Mouse (Mus musculus) fibroblast of lung, adult 2 months (primary cell): ENCODE measurements around the gene Trim56.

Source experiments
- DNase-seq: peaks from one replicate; pipeline ENCODE4 v3.0.0-alpha.2; 2011; ENCODE audit warnings: low read depth

The Trim56 gene

DNA sequence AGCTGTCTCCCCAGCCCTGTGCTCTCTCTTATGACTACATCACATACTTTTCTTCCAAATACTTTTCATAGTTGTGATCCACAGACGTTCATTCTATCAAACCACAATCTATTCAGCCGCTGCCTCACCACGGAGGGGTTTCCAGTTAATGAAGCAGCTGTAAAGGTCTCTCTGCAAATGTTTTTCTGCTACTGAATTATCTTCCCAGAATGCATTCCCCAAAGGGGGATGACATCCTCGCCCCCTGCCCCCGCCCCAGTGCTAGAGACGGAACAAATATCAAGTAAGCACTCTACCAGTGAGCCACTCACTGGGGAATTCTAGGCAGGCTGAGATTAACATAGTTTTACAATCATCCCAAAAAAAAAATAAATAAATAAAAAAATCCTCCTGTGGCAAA is 7.9 kb downstream of the Trim56 start:
- DNase-seq: no peak

DNA sequence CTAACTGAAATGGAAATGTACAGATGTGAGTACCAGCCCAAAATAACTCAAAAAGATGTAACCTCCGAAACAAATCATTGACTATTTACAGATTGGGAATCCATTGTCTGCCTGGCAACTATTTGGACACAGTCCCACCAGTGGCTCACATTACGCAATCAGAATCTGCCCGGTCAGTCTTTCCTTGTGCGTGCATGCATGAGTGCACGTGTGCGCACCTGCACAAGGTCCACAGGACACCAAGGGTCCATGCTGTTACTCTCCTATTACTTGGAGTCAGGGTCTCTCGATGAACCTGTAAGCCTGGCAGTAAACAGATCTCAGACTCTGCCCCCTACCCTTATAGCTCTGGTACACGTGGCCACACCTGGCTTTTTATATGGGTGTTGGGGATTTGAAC is 8.3 kb downstream of the Trim56 start:
- DNase-seq: no peak

DNA sequence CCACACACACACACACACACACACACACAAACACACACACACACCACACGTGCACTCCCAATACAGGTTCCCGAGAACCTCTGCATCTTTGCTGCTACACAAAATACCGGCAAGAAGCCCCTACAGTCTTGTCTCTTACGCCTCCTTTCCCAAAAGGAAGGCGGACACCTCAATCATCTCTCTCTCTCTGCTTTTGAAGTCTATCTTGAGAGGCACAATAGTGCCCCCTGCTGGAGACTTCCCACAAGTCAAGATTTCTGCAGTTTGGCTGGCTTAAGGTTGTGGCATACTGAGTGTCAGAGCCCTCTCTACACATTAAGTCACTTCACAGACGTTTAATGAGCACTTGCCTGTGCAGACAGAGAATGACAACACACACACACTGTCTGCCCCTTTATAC is 9.0 kb downstream of the Trim56 start:
- peak; percentile 72 for DNase-seq

DNA sequence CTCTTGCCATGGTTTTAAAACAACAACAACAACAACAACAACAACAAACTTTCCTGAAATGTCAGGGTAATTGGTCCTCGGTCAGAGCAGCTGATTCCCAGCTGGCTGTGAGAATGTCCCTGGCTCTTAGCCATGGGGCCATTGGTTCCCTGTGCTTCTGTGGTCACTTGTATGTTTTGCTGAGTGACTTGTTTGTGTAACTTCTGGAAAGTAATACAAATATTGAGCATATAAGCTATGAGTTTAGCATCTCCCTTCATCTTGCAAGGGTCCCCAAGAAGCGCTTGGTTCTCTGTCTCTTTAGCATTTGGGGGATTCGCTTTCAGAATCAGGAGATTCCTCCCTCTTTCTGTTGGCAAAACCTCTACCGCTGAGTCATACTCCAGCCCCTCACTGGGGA is 9.6 kb downstream of the Trim56 start:
- DNase-seq: no peak

DNA sequence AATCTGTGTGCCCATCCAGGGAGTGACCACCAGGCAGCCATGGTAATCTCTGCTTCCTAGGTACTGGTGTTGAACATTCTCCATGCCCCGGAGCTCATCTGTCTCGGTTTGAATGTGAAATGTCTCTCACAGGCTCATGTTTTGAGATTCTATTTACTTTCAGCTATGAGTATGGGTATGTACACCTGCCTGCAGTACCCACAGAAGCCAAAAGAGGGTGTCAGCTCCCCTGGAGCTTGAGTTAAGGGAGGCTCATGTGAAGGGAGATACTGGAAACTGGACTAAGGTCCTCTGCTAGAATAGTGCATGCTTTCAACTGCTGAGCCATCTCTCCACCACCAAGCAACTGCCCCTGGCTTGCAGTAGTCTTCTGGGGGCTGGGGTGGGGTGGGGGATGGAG is 12.0 kb downstream of the Trim56 start:
- DNase-seq: no peak

DNA sequence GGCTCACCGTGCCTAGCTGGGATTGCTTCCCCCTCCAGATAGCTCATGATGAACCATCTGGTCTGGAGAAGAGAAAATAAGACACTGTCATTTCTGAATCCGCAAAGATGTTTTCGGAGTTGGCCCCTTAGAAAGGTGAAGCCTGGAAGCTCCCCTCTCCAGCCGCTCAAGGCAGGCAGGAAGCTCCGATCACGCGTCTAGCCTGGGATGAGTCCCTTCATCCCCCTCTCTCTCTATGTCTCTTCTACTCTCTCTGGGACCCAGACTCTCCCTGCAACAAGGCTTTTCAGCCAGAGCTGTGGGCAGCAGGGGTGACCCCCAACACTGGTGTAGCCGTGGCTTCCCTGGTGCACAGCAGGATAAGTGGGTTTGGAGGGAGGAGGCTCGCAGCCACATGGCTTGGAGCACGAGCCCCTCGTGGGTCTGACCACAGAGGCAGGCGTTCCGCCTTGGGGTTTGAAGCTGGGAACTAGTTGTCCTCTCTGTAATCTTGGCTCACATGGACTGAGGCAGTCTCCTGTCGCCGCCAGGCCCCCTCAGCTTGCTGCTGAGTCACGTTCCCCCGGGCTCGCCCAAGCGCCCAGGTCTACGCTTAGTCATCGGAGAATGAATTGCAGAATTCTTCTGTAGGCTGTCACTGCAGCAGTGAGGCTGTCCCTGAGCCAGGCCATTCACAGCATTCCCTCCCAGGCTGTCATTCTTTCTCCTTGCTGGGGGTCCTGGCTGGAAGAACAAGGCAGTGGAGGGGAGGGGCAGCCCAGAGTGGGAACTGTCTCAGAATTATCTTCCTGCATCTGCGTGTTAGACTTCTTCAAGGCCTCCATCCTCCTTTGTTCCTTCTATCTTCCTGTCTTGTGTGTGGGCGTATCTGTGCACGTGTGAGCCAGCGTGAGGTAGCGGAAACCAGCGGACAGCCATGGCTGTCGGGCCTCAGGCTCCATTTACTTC is 13.2 kb downstream of the Trim56 start:
- peak; percentile 99 for DNase-seq

DNA sequence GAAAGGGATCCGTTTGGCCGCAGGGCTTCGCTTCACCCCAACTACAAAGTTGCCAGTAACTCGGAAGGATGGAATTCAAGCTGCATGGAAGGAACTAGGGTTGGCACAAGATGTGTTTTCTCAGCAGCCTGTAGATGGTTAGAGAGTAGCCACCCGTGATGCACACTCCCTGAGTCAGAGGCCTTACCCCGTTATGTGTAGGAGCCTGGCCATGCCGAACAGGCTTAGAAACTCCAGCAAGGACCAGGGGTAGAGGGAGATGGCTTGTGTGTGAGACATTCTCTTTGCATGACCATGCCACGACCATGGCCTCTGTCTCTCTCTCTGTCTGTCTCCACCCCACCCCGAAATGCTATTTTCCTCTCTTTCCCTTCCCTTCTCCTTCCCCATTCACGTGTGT is 13.9 kb downstream of the Trim56 start:
- peak; percentile 92 for DNase-seq

DNA sequence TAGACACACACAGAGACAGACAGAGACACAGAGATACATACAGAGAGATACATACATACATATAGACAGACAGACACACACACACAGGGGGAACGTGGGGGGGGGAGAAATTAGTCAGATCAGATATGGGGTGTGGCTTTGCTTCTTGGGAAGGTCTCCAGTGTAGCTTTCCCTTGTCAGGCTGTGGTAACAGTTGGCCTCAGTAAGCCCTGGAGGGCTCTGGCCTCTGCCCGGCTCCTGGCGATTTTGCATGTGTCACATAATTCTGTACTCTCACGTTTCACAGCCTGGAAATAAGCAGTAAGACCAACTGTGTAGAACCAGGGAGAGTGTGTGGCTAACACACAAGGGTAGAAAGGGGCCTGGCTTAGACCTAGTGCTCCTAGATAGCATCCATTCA is 15.3 kb downstream of the Trim56 start:
- peak; percentile 86 for DNase-seq

DNA sequence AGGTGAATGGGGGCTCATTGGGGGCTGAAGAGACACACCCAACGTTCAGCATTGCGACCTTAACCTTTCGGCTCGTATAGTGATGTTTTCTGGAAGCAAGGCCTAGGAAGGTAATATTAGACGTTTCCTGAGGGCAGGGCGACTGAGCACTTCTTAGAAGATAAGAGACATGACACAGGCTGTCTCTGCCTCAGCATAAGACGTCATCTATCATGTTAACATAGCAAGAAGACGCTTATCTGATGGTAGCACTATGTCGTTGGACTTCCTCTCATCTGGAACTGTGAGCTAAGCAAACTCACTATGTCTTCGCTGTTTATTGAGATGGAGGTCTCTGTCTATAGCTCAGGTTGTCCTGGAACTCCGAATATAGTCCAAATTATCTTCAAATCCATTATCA is 17.6 kb downstream of the Trim56 start:
- DNase-seq: no peak

DNA sequence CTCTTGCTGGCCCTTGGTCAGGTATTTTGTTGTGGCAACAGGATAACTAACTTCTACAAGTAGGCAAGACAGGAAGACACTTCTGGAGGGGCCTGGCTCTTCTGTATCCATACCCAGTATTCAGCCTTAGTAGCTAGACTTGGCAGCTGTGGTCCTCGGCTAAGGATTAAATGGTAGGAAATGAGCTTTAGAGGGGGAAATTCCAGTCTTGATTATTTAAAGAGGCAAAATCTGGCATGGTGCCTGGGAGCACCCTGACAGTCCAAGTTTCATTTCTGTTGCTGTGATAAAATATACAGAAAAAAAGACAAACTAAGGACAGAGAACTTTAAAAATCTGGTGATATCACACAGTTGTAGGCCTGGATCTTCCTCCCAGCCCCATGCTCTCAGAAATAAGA is 20.0 kb downstream of the Trim56 start:
- no peak for DNase-seq

DNA sequence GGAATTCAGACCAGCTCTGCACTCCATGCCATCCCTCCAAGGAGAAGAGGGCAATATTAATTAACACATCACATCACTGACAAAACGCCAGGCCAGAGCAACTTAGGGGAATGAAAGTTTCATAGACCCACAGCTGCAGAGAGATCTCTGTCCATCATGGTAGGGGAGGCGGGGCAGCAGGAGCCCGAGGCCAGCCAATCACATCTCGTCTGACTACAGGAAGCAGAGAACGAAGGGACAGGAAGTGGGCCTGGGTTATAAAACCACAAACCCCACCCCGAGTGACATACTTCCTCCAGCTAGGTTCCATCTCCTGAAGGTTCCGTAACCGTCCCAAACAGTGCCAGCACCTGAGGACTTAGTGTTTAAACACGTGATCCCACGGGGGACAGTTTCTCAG is 20.9 kb downstream of the Trim56 start:
- DNase-seq: no peak

DNA sequence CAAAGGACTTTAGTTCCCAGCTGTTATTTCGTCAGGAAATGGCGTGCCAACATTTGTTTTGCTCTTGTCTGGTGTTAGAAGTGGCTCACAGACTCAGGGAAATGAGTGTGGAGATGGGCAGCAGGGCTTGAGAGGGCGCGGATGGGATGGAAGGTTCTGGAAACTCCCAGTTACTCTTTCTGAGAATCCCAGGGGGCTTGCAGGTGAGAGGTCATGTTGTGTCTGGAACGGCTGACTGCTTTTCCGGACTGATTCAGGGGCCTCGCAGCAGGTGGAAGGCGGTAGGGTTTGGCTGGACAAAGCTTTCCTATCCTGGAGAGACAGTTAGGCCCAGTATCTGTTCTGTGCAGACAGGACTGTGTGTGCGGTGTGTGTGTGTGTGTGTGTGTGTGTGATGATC is 22.3 kb downstream of the Trim56 start:
- no peak for DNase-seq

DNA sequence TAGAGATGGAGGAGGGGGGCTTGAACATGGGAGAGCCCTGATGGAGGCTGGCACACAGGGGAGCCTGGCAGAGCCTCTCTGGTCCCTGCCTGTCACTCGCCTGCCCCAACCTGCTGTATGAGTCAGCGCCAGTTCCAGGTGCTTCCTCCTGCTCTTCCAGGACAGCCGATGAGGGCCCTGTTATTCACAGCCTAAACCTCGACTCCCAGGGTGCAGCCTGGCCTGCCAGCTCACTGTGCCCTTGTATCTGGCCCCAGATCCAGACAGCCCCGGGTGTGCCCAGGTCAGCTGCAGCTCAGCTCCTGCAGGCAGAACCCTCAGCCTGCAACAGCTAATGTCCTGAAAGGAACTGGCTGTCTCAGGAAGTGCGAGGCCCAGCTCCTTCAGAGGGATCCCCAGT is 24.4 kb downstream of the Trim56 start:
- DNase-seq: no peak

DNA sequence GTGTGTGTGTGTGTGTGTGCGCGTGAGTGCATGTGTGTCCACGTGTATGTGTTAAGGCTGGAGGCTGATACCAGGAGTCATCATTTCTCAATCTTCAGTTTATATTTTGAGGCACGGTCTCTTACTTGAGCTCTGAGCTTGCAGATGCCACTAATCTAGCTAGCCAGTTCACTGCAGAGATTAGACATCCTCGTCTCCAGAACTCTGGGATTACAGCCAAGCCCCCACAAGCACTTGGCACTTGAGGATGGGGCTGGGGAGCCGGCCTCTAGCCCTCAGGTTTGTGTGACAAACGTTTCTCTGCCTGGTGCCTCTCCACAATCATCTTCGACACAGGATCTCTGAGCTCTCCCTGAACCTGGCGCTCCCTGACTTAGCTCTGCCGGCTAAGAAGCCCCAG is 25.1 kb downstream of the Trim56 start:
- DNase-seq: no peak

DNA sequence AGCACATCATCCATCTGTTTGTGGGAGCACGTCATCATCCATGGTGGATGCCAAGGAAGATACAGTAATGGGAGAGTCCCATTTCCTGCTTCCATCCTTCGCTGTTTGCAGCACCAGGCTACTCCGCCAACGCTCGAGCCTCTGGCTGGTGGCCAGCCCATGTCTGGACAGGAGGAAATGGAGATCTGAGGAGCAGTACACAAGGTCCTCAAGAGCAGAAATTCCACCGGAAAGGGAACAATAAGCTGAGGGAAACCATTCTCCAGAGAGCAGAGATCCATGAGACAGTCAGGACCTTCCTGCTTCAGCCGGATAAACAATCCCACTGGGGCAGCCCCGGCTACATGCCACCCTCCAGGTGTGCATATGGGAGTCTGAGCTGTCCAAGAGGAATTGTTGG is 28.6 kb downstream of the Trim56 start:
- no peak for DNase-seq

DNA sequence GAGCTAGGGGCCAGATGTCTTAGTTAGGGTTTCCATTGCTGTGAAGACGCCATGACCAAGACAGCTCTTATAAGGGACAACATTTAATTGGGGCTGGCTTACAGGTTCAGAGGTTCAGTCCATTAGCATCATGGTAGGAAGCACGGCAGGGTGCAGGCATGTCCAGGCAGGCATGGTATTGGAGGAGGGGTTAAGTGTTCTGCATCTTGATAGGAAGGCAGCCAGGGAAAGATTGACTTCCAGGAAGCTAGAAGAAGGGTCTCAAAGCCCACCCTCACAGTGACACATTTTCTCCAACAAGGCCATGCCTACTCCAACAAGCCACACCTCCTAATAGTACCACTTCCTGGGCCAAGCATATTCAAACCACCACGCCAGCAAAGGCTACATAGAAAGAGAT is 30.3 kb downstream of the Trim56 start:
- no peak for DNase-seq

DNA sequence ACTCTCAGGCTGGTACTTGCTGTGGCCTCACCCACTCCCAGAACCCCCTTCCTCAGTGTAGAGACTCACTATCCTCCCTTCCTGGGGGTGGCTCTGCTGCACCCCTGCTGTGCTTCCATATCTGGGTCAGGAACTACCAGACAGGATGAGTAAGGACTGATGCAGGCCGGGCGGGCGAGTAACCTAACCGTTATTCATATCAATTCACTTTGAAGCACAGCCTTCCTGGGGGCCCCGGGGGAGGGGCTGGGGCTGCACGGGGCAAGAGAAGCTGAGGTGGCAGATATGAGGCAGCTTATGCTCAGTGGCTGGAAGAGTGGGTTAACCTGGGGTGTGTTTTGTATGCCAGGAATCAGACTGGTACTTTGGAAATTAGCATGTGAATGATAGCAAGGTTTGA is 31.0 kb downstream of the Trim56 start:
- DNase-seq: no peak

DNA sequence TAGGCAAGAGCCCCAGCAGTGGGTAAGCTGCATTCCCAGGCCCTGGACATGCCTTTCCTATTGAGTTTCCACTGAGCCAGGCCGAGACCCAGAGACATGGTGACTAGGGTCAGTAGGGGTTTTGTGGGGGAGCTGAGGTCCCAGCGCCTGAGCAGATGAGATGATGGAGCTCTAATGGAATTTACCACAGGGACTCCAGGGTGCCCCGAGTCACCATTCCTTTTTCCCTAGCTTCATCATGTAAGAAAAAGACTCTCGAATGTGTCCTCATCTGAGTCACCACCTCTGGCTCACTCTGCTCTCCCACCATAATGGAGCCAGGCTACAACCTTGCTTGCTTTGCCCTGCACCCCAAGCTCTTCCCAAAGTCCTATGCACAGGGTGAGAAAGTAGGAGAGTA is 33.0 kb downstream of the Trim56 start:
- DNase-seq: no peak

DNA sequence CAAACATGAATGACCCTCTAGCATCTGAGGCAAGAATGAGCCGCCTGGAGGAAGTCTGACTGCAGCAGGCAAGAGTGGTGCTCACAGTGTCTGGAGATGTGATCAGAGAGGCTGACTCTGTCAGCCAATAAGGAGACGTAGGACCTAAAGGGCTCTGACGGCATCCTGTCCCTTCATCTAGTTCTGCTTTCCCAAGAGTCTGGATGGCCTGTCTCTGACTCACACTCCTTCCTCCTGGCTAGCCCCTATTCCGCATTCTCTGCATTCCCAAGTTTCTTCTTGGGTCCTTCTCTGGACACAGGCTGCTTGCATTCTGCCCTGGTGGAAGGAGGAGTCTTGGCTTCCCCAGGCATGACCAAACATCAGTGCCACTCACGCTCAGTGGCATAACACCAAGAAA is 36.2 kb downstream of the Trim56 start:
- DNase-seq: peak; percentile 89

DNA sequence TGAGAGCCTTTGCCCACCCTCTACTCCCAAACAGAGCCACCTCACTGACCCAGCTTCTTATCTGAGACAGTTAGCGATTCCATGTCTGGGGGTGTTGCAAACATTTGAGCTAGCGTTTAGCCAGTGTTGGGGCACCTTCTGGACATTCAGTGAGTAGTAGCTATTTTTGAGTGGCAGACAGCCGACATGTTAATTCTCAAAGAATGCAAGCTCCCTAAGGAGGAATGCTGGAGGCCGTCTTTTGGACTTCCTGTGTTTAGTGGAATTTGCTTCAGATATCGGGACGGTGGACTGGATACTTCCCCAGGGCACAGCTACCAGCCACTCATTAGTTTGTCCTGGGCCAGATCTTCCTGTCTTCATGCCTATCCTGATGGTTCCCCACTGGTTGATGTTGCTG is 37.4 kb downstream of the Trim56 start:
- DNase-seq: no peak

DNA sequence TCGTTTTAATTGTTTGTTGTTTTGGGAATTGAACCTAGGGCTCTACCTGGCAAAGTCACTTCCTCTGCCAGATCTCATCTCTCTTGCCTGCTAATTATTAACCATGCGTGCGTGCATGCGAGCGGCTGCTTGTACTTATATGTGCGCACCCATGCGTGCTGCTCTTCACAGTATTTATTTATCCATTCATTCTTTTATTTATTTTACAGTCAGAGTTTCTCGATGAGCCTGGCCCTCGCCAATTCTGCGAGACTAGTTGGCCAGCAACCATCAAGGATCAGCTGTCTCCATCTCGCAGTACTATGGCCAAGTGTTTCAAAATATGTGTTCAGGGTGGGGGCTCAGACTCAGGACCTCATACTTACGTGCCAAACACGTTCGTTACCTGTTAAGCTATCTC is 38.0 kb downstream of the Trim56 start:
- no peak for DNase-seq

DNA sequence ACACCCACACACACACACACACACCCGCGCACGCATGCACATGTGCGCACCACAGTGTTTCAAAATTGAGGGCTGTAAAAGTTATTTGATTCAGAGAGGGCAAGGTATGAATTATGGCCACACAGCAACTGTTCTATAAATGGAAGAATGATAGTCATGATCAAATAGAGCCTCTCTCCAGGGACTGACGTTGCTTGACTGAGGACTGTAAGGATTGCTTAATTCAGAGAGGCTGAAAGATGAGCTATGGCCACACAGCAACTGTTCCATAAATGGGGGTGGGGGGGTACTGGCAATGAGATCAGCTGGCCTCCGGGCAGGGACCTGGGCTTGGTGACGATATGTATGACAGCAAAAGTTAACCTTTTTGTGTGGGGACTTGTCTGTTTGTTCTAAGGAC is 38.8 kb downstream of the Trim56 start:
- no peak for DNase-seq

DNA sequence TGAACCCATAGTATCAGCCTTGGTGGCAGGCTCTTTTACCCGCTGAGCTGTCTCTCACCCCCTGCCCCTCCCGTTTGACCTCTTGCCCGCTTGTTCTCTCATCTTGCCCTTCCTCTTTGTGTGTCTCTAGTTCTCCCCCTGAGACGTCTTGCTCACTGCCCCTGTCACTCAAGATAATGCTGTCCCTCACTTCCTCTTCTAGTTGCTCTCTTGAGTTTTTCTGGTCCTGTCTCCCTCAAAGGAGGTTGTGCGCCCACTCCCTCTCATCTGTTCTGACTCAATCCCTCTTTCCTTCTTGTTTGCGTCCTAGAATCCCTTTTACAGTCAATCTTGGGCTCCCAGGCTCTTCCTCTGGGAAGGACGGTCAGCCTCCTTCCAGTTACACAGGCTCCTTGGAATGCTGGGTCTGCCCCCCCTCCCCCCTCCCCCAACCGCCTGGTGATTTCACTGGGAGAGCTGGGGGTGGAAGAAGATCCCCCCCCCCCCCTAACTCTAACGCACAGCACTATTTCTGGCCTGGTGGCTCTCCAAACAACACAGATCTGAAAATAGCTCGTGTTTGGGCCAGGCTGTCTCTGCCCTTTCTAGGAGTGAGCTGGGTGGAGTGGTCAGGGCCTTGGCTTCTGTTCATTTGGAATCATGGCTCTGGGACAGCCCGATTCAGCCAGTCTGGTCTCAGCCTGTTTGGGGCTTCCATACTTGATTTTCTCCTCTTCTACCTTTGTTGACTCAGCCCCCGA is 39.6 kb downstream of the Trim56 start:
- peak; percentile 89 for DNase-seq

DNA sequence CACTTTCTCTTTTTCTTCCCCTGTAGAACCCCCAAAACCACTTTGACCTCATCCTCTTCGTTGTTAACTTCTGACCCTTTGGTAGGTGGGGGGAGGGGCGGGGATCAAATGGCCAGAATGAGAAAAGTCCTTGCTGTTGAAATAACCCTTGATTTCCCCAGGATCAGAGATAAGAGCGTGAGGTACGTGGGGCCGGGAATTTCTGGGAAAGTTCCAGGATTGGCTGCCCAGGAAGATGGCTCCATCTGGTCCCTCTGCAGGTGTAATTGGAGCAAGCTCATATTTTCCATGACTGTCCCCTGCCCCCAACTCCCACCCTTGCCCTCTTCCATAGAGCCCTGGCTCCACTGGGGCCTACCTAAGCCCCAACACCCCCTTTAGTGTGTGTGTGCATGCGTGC is 40.3 kb downstream of the Trim56 start:
- DNase-seq: no peak
